Mouse (Mus musculus) CH12.LX (cell line): ENCODE measurements around the gene Sidt2. TPM values are rescaled to one million over a fixed set of nuclear protein-coding genes. Genes with fewer than 3 reads are reported as not detected.

Experiments used
- DNase-seq: peaks from one replicate; pipeline ENCODE4 v3.0.0-alpha.2; 2013; ENCODE audit errors: extremely low read depth
- H3K27ac ChIP-seq: 2 replicates; pipeline ENCODE4 v1.5.1; 2012; ENCODE audit warnings: low read depth, mild to moderate bottlenecking, control low read depth, moderate library complexity; ENCODE audit not compliant: insufficient read depth
- H3K27me3 ChIP-seq: replicated peaks from 2 replicates; pipeline ENCODE3; 2012; ENCODE audit warnings: inconsistent platforms
- H3K36me3 ChIP-seq, 2 experiments: replicated peaks in 1 of 2; 2 replicates each; pipeline versions ENCODE3 to v1.6.1; 2012; ENCODE audit warnings: inconsistent platforms in 1 of 2, low read length in 1 of 2, mild to moderate bottlenecking in 1 of 2, mixed read lengths in 1 of 2, moderate library complexity in 1 of 2; ENCODE audit not compliant: control insufficient read depth in 1 of 2, insufficient read depth in 1 of 2
- H3K4me1 ChIP-seq, 2 experiments: 2 replicates each; pipeline ENCODE4 v1.6.1; 2012; ENCODE audit warnings: inconsistent platforms in 1 of 2, moderate library complexity in 1 of 2; ENCODE audit not compliant: insufficient read depth in 2 of 2, control insufficient read depth in 1 of 2
- H3K4me2 ChIP-seq: 2 replicates; pipeline ENCODE4 v1.6.1; 2012; ENCODE audit warnings: low read depth, mild to moderate bottlenecking, control low read depth; ENCODE audit not compliant: poor library complexity, insufficient read depth, severe bottlenecking
- H3K4me3 ChIP-seq, 3 experiments: fragments of 150-350 bp in 1 of 3; sonication (generic) in 1 of 3; replicated peaks in 1 of 3; 2 replicates each; pipeline versions ENCODE3 to v1.5.1; 2011 to 2012; ENCODE audit warnings: low read depth in 2 of 3, low read length in 2 of 3, mild to moderate bottlenecking in 2 of 3, moderate library complexity in 2 of 3, control low read depth in 1 of 3, improper control_type of control experiment in 1 of 3, inconsistent platforms in 1 of 3, mixed read lengths in 1 of 3; ENCODE audit not compliant: poor library complexity in 1 of 3
- H3K79me2 ChIP-seq: replicated peaks from 2 replicates; pipeline ENCODE4 v1.6.1; 2012; ENCODE audit warnings: mild to moderate bottlenecking, moderate library complexity; ENCODE audit not compliant: control insufficient read depth, poor library complexity, insufficient read depth, severe bottlenecking; ENCODE audit errors: extremely low read depth
- H3K9ac ChIP-seq: 2 replicates; pipeline ENCODE4 v1.6.1; 2012; ENCODE audit warnings: low read depth, mild to moderate bottlenecking, control low read depth, moderate library complexity; ENCODE audit not compliant: insufficient read depth
- H3K9me3 ChIP-seq: replicated peaks from 2 replicates; pipeline ENCODE3; 2012; ENCODE audit warnings: low read length, inconsistent platforms, mixed read lengths
- BHLHE40 ChIP-seq: IDR thresholded peaks from 2 replicates; pipeline ENCODE4 v1.6.1; 2011; ENCODE audit warnings: mild to moderate bottlenecking, low read depth, low read length, improper control_type of control experiment
- CHD1 ChIP-seq: IDR thresholded peaks from 2 replicates; pipeline ENCODE4 v1.6.1; 2012; ENCODE audit warnings: low read depth, low read length, improper control_type of control experiment, inconsistent platforms
- E2F4 ChIP-seq: IDR thresholded peaks from 2 replicates; pipeline ENCODE4 v1.6.1; 2011; ENCODE audit warnings: low read depth, low read length, improper control_type of control experiment; ENCODE audit not compliant: insufficient replicate concordance
- ETS1 ChIP-seq: conservative IDR thresholded peaks from 2 replicates; pipeline ENCODE4 v1.6.1; 2012; ENCODE audit warnings: low read depth, mild to moderate bottlenecking, inconsistent platforms, low read length, improper control_type of control experiment, moderate library complexity
- KAT2A ChIP-seq: IDR thresholded peaks from 2 replicates; pipeline ENCODE4 v1.6.1; 2012; ENCODE audit warnings: low read length, improper control_type of control experiment, inconsistent platforms; ENCODE audit not compliant: insufficient replicate concordance
- MAZ ChIP-seq: IDR thresholded peaks from 2 replicates; pipeline ENCODE4 v1.6.1; 2012; ENCODE audit warnings: low read depth, mild to moderate bottlenecking, inconsistent platforms, low read length, improper control_type of control experiment, moderate library complexity
- MYC ChIP-seq: IDR thresholded peaks from 2 replicates; pipeline ENCODE4 v1.6.1; 2011; ENCODE audit warnings: low read depth, mild to moderate bottlenecking, improper control_type of control experiment, low read length
- NRF1 ChIP-seq: IDR thresholded peaks from 2 replicates; pipeline ENCODE4 v1.6.1; 2014; ENCODE audit warnings: low read depth, mild to moderate bottlenecking, inconsistent platforms, low read length, improper control_type of control experiment, moderate library complexity
- RAD21 ChIP-seq: IDR thresholded peaks from 2 replicates; pipeline ENCODE4 v1.6.1; 2011; ENCODE audit warnings: low read depth, mild to moderate bottlenecking, low read length, improper control_type of control experiment, moderate library complexity
- TBP ChIP-seq: conservative IDR thresholded peaks from 2 replicates; pipeline ENCODE4 v1.6.1; 2011; ENCODE audit warnings: low read depth, low read length, improper control_type of control experiment
- USF1 ChIP-seq: IDR thresholded peaks from 2 replicates; pipeline ENCODE4 v1.6.1; 2014; ENCODE audit warnings: low read depth, mild to moderate bottlenecking, inconsistent platforms, low read length, improper control_type of control experiment
- dilution Hi-C: fragments of 300-500 bp; cut with MboI; formaldehyde crosslinking; loops from 2 replicates; pipeline ENCODE4 v1.14.3; 2020; ENCODE audit warnings: low sequenced_read_pairs; ENCODE audit not compliant: extremely low pct_unique_long_range_greater_than_20kb, extremely low pct_ligation_motif_present
- in situ Hi-C: fragments of 300-500 bp; cut with MboI; formaldehyde crosslinking; loops from 3 replicates; pipeline ENCODE4 v1.14.3; 2019; ENCODE audit warnings: low sequenced_read_pairs, low pct_ligation_motif_present, low pct_unique_long_range_greater_than_20kb, mixed read lengths
- polyA plus RNA-seq: library from polyadenylated mRNA; unstranded; fragments of >175 nt; gene quantifications from 2 replicates; pipeline ENCODE4 v1.2.1, GENCODE M21; 2012; ENCODE audit warnings: low read depth; ENCODE audit not compliant: insufficient read length
- total RNA-seq, 2 experiments: library from RNA; depleted of rRNA; stranded (reverse); fragments of 300-350 nt in 1 of 2; fragments of >200 nt in 1 of 2; gene quantifications; 2 replicates each; pipeline ENCODE4 v1.2.3; 2012 to 2014

The Sidt2 gene
- total and polyA plus RNA-seq, 3 experiments, result 38.9 to 143 (median 47.8) TPM

- TF ChIP-seq CHD1, result no peak
- no peak for TF ChIP-seq MYC
- 0 out of 2 replicates have a peak, but pooled peaks have one; percentile 10 for TF ChIP-seq BHLHE40
- TF ChIP-seq KAT2A, result no peak
- TF ChIP-seq, all 38 proteins: peak for 6
These were observed 6.8 kb upstream of the Sidt2 start (continued) for GRCm38 (mm10) chr9:45961855-45962254.

- H3K27ac ChIP-seq, result no peak overlapping the region
- H3K4me2 ChIP-seq, result no peak overlapping the region
- H3K36me3 ChIP-seq, result peaks cover 25 to 56% of the 10 kb centered on the region in 2 experiments
- no peaks in the 10 kb centered on the region for H3K27me3 ChIP-seq
- no peak for DNase-seq
- peaks cover 2 to 51% of the 10 kb centered on the region in 2 experiments; a peak in 3 of 4 replicates for H3K4me1 ChIP-seq
- TF ChIP-seq CHD1 (no peak), MAZ (no peak), RAD21 (no peak)
- TF ChIP-seq, all 38 proteins: peak for 0
- no peaks in the 10 kb centered on the region for H3K79me2 ChIP-seq
- dilution Hi-C loops, result no loop called here
- H3K9me3 ChIP-seq, result no peaks in the 10 kb centered on the region
- H3K4me3 ChIP-seq, result no peak overlapping the region
- in situ Hi-C loops, result no loop called here
- no peak overlapping the region for H3K9ac ChIP-seq
These were observed 4.6 kb upstream of the Sidt2 start for GRCm38 (mm10) chr9:45959661-45960060.

- H3K9me3 ChIP-seq, result no peaks in the 10 kb centered on the region
- in situ Hi-C loops (no loop called here), dilution Hi-C loops (no loop called here)
- H3K4me2 ChIP-seq, result no peak overlapping the region
- TF ChIP-seq BHLHE40 (no peak), RAD21 (no peak), TBP (no peak), NRF1 (no peak)
- DNase-seq, result no peak
- no peak overlapping the region for H3K27ac ChIP-seq
- H3K36me3 ChIP-seq, result peaks cover 20 to 48% of the 10 kb centered on the region in 2 experiments
- H3K9ac ChIP-seq, result no peak overlapping the region
- peaks cover 4% of the 10 kb centered on the region; the same call in 1 of the 2 replicates for H3K79me2 ChIP-seq
- H3K4me3 ChIP-seq, result no peak overlapping the region
- no peaks in the 10 kb centered on the region for H3K27me3 ChIP-seq
- H3K4me1 ChIP-seq, result peaks cover 2 to 43% of the 10 kb centered on the region in 2 experiments; a peak in 3 of 4 replicates
These were observed 3.8 kb upstream of the Sidt2 start for GRCm38 (mm10) chr9:45958851-45959250.

GRCm38 (mm10) chr9:45958023-45958670 lies 3.1 kb upstream of the Sidt2 start:
- Histone ChIP-seq H3K4me1 (peaks cover 6 to 42% of the 10 kb centered on the region in 2 experiments; a peak in 3 of 4 replicates), H3K4me2 (no peak overlapping the region), H3K9ac (no peak overlapping the region), H3K27ac (no peak overlapping the region), H3K36me3 (peaks cover 15 to 44% of the 10 kb centered on the region in 2 experiments), H3K9me3 (no peaks in the 10 kb centered on the region), H3K27me3 (no peaks in the 10 kb centered on the region), H3K79me2 (peaks cover 6% of the 10 kb centered on the region; the same call in 1 of the 2 replicates), H3K4me3 (no peak overlapping the region)
- TF ChIP-seq BHLHE40, result no peak
- no peak for TF ChIP-seq ETS1
- TF ChIP-seq CHD1, result no peak
- no peak for TF ChIP-seq E2F4
- TF ChIP-seq USF1, result no peak
- in situ Hi-C loops (no loop called here), dilution Hi-C loops (no loop called here)
- no peak for DNase-seq
